Mouse (Mus musculus) frontal cortex, adult (tissue): Measurements from ENCODE around the gene Tnfsf9.
"Not testable (repeated sequence)": the region's sequence is repeated elsewhere in the genome, so short reads cannot be mapped to it uniquely, and the experiment has no call there.

Experiments
- ATAC-seq: cut with Nextera tagmentation; 2 replicates; pipeline ENCODE4 v1.9.2; 2017; ENCODE audit warnings: mild to moderate bottlenecking, moderate library complexity, mixed read lengths; ENCODE audit not compliant: low TSS enrichment

Tnfsf9 gene

DNA sequence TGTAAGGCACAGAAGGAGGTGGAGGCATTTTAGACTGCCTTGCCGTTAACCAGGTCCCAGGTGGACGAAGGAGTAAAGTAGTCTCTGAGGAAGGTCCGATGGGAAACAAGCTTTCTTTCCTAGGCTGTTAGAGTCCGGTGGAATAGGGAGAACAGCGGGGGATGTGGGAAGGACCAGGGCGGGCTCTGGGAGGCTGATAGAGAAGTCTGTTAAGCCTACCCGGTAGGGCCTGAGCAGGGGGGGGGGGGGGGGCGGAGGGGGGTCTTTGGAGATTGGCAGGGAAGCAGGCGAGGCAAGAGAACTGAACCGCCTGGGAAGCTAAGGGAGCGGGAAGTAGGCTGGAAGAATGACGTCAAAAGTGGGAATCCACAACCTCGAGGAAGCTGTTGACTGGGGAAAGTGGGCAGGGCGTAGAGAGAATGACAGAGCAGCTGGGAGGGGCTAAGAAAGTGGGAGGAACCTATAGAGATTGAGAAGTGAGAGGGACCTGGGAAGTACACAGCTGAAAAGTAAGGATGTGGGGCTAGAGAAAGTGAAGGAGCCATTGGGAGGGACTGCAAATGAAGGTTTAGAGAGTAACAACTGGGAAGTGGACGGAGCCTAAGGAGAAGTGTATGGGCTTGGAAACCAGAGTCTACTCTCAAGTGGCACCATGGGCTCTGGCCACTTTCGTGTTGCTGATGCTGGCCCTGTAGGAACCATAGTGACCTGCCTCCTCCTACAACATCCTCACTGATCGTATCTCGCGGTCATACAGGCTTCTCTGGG lies 9.1 kb upstream of the Tnfsf9 start:
- ATAC-seq = peak; percentile 88

DNA sequence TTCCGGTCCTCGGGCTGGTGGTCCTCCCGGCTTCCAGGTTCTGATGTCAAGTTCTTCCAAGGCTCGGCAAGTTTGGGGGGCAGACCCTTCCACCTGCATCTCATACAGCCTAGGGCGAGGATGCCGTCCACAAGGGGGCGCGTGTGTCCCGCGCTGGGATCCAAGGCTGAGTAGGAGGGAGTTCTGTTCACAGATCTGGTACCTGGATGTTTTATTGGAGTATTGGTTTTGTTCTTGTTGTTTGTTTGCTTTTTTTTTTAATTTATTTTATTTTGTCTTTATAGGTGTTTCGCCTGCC lies 8.6 kb upstream of the Tnfsf9 start:
- ATAC-seq = peak; percentile 87

DNA sequence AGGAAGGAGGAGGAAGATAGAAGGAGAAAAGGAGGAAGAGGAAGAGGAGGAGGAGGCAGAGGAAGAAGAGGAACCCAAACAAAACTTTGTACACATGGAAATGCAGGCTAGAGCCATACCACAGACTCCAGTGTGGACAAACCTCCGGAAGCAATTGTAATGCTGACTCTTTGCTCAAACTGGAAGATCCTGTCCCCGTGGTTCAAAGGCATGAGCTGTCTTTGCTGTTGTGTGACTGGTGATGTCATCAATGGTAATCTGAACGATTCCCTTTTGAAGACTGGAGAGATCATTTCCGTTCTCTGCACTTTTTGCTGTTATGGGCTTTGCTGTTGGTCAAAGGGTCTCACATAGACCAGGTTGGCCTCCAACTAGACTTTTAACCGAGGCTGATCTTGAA lies 6.8 kb upstream of the Tnfsf9 start:
- ATAC-seq = no peak

DNA sequence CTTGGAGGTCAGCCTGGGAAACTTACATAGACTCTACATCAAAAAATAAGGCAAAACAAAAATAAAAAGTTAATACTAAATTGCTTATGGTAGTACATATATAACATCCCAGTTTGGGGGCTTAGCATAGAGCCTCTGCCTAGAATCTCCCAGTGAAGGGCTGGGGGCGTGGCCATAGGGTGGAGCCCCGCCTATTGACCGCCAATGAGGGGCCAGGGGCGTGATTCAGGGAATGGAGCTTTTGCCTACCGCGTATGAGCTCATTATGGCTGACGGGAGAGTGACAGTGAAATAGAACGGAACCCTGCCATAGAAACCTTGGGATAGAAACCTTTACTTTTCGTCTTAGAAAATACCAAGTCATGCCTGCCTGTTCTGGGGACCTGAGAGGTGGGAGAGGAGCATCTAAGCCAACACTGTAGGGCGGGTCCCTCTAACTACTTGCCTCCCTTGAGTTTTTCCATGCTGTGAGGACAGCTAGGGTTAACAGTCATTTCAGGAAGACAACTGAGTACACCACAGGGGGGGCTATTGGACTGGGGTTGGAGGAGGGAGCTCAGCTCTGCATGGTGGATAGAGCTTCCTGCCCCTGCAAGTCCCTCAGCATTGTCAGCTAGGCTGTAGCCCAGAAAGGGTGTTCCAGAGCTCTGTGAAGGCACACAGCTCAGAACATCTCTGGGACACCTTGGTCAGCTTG lies 5.3 kb upstream of the Tnfsf9 start:
- ATAC-seq = no peak

DNA sequence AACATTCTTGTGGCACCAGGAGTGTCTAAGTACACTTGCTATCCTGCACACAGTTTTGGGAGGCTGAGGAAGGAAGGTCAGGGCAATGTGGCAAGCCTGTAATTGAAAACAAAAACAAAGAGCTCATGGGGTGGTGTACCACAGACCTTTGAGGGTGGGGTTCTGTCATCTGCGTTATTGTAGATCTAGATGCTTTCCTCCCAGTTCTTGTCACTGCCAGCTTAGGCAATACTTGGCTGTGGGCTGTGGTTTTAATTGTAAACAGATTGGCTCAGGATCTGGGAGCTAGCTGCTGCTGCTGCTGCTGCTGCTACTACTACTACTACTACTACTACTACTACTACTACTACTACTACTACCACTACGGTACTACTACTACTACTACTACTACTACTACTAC lies 2.8 kb upstream of the Tnfsf9 start:
- ATAC-seq = no peak

DNA sequence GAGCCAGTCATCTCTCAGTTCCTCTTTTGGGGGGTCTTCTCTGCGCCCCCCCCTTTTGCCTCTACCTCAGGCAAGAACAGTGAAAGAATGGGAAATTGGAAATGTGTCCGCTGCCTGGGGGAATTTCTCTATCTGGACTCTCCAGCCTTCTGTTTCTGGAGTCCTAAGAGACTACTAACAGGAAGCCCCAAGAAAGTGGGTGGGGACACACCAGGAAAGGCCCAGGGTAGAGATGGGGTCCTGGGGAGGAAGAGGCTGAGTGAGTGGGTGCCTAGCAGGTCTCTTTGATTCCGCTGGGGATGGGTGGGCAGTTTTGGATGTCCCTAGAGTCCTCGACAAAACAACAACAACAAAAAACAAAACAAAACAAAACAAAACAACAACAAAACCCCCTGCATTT lies 629 bp upstream of the Tnfsf9 start:
- ATAC-seq = no peak

DNA sequence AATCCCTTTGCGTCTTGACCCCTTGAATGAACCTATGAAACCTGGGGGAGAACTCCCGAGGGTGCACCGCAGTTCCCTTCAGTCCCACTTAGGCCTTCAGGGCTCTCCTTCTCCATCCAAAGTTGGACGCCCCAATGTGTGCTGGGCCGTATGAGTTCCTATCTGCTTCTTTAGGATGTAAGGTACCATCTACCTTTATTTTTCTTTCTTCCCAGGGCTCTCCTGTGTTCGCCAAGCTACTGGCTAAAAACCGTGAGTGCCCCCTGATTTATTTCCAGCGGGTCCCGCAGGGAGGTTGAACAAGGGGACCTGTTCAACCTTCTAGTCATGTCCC lies 877 bp downstream of the Tnfsf9 start:
- ATAC-seq = 0 out of 2 replicates have a peak, but pooled peaks have one; percentile 13

DNA sequence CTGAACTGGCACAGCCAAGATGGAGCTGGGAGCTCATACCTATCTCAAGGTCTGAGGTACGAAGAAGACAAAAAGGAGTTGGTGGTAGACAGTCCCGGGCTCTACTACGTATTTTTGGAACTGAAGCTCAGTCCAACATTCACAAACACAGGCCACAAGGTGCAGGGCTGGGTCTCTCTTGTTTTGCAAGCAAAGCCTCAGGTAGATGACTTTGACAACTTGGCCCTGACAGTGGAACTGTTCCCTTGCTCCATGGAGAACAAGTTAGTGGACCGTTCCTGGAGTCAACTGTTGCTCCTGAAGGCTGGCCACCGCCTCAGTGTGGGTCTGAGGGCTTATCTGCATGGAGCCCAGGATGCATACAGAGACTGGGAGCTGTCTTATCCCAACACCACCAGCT lies 1.9 kb downstream of the Tnfsf9 start:
- ATAC-seq = no peak

DNA sequence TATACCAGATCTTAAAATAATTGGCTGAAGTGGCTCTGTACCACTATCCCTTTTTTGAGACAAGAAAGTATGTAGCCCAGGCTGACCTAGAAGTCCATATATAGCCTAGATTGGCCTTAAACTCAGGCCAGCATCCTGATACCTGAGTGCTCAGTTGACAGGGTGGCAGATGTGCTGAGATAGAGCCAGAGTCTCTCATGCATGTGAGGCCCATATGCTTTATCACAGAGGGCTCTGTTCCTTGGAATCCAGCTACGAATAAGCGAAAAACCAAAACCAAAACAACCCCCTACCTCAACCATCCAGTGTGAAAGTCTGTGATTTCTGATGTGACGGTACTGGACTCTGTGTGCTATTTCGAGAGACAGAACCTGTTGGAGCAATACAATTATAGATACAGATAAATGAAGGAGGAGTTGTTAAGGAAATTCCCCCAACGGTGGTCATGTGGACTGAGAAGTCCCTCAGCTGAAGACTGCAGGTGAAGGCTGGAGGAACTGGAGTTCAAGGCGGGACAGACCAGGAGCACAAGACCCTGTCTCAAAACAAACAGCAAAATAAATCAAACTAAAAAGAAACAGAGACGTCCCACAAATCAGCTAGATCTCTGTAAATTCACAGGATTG lies 3.0 kb downstream of the Tnfsf9 start:
- ATAC-seq = no peak

DNA sequence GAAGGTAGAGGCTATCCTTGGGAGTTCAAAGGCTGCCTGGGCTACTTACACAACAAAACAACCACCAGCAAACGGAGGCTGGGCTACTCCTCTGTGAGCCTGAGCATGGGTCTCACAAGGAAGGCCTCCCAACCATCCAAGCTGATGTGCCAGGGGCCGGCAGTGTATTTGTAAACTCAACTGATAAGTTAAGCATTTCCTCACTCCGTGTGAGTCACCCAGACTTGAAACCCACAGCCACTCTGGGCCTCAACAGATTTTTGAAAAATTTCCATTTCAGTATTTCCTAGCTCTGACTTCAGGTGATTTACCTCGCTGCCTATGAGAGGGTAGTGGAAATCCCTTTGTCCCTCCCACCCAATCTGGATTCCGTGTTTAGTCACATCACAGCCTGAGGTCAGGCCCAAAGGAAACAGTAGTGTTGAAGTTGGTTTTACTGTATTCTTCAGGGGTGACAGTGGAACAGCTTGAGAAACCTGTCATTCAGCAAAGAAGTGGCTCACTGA lies 3.6 kb downstream of the Tnfsf9 start:
- no peak for ATAC-seq

DNA sequence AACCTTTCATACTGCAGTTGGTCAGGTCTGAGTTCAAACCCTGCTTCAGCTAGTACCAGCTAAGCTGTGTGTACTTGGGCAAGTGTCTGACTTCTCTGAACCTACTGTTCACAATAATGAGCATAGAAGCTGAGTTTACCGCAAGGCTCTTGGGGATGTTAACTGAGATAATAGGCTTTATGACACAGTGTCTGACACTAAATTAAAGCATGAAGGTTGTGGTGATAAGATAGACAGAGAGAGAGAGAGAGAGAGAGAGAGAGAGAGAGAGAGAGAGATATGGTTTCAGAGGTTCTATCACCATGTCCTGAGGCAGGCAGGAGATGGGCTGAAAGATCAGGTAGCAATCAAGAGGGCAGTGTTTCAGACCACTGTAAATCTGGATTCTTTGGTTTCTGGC lies 4.9 kb downstream of the Tnfsf9 start:
- ATAC-seq = no peak

DNA sequence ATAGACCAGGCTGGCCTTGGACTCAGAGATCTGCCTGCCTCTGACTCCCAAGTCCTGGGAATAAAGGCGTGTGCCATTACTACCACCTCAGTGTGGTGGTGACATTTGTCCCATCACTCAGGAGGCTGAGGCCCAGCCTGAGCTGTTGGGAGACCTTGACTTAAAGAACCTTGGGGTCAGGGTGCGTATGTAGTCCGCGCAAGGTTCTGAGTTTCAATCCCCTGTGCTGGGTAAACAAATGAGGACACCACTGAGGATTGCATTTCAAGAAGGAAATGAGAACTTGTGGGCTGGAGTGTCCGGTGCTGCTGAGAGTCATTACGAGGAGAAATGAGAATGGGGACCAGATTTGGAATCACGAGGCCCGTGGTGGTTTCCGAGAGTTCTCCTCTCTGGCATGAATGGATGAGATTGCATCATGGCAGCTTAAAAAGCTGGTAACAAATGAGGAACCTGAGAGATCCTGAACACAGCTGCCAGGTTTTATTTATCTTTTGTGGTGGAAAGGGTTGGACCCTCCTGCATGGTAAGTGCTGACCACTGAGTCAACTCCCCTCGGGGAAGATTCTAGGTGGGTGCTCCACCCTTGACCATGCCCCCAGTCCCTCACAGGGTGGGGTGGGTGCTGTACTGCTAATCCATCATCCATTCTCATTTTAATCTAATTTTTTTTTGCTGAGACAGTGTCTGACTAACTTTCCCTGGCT lies 7.8 kb downstream of the Tnfsf9 start:
- no peak for ATAC-seq

DNA sequence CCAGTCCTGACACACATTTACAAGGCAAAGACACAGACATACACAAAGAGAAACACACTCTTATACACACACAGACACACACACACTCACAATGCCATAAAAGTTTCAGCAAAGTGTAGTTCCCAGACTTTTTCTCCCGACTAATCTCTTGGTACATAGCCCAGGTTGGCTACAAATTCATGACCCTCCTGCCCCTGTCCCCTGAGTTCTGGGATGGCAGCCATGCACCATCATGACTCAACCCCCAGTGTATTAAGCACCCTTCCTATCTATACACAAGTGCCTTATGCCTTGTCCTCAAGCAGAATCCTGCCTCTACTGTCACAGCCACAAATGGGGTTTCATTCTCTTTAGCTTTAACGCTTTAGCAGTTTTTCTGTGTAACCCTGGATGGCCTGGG lies 11.7 kb downstream of the Tnfsf9 start:
- ATAC-seq = no peak

DNA sequence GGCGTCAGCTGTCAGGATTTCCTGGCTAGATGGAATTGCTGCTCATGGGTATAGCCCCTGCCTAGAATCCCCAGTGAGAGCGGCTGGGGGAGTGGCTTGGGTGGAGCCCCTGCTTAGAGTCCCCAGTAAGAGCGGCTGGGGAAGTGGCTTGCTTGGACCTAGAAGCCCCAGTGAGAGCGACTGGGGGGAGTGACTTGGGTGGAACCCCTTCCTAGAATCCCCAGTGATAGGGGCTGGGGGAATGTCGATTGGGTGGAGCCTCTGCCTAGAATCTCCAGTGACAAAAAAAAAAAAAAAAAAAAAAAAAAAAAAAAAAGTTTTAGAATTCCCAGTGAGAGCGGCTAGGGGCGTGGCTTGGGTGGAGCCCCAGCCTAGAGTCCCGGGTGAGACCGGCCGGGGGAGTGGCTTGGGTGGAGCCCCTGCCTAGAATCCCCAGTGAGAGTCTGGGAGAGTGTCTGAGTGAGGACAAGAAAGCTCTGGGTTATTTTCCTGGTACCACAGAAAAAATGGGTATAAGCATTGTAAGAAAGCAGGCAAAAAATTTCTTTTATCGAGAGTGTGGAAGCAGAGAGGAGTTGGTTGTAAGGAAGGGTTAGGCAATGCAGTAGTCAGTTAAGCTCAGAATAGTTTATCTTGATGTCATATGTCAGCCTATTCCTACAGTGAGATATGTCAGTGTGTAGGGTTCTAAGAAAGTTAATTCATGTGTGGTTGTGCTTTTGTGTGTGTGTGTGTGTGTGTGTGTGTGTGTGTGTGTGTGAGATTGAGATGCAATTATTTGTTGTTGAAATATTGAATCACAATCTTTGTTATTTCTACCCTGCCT lies 13.6 kb downstream of the Tnfsf9 start:
- no peak for ATAC-seq

DNA sequence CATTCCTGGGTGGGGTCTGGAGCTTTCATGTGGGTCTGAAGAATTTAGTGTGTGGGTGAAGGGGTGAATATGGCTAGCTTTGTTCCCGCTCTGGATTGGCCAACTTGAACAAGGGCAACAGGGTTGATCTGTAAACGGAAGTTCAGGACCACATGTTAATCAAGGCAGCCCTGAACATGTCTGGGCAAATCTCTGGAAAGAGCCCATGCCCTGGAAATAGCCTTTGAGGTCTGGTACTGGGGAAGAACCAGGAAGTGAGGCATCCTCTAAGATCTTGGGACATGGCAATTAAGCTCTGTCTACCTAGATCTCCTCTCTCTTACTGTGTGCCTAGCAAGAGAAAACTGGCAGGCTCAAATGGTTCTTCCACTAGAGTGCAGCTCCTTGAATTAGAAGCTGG lies 16.7 kb downstream of the Tnfsf9 start:
- no peak for ATAC-seq

DNA sequence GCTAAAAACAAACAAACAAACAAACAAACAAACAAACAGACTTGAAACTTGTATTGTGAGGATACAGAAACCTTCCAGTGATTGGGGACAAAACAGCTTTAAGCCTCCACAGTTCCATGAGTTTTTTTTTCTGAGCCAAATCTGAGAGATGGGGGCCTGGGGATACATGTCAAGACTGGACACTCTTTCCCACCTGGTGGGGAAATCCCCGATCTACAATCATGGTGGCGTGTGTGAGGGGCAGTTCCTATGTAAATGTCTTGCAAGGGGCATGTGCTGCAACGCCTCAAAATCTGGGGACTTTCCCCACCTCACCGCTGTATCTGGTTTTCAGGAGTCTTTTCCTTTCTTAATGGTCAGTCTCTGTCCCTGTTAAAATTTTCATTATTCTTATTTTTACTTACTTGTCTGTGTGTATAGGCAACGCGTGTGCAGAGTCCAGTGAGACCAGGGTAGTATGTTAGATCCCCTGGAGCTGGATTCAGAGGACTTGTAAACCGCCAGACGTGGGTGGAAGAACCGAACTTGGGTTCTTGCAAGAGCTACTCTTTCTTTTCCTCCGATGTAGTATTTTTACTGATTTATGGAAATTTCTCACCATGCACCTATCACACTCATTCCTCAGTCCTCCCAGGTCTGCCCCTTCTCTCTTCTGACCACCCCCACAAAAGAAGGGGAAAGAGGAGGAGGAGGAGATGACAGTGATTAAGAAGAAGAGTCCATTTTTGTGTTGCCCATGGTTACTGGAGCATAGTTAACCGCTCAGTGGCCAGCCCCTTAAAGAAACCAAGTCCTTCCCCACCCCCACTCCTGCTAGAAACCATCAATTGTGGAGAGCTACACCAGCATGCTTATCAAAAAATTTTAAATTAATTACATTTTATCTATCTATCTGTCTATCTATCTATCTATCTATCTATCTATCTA lies 18.3 kb downstream of the Tnfsf9 start:
- ATAC-seq = no peak

DNA sequence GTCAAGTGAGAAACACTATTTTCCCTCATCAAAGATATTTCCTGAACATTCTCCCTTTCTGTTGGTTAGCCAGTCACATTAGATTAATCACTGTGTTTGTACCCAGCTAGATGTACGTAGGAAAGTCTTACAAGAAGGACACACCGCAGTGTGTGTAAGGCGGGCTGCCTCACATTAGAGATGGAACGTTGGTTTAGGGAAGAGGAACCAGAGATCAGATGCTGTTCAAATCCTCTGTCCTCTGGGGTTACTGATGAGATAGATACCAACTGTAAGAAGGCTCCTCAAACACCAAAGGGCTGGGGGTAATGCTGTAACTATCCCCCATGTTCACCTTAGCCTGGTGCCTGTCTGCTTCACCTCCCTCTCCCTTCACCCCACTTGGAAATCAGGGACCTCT lies 19.7 kb downstream of the Tnfsf9 start:
- no peak for ATAC-seq

DNA sequence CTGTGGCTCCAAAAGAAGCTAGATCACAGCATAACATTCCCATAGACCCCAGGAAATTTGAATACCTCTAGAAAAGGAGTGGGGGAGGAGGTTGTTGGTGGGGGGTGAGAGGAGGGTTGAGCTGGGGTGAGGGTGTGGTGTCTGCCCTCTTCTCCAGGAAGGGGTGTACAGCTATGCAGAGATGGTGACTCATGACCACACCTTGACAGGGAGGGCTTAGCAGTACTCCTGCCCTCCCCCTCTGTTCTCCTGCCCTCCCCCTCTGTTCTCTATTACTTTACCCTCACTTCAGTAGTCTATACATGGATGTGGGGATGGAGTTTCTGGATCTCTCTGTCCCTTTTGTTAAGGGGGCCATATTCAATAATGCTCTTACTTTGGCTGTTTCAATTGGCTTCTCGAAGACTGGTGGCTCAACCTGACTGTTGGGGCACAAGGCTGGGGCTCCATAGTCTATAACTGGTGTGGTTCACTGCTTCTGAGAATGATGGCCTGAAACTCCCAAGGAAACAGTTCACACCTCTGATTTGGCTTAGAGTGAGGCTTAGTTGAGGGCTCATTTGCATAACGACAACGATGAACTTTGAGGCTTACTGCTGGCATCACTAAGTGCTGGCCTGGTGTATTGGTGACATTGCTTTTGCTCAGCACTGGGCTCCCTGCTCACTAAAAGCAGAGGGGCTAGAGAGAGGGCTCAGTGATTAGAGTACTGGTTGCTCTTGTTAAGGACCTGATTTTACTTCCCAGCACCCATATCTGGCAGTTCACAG lies 20.9 kb downstream of the Tnfsf9 start:
- no peak for ATAC-seq

DNA sequence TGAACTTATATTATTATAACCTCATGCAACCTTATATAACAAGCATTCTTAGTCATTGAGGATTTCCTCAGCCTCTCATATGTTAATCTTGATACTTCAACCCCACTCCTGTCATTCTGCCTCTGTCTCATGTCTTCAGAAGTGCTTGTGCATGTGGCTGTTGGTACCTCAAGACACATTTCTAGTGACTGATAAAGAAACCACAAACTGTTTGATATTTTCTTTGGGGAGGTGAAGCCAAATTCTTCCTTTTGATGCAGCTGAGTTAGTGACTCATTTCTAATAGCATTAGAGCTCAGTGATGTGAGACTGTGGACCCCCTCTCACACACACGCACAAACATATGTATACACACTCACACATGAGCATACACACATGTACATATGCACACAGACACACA lies 26.7 kb downstream of the Tnfsf9 start:
- ATAC-seq = no peak

DNA sequence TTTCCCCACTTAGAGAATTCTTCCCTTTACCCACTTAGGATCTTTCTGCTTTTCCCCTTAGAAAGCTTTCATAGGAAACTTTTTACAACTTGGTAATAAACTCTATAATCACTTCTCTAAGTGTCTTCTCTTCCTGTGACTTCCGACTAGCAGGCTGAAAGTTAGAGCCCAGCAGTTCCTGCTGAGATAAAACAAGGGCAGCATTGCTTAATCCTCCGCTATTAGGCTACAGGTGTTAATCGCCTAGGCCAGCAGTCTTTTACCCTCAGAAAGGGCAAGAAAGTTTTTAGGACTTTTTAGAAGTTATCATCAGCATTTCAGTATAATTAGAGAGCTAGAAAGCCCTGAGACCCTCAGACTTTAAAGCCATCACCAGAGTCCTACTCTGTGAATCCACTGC lies 28.9 kb downstream of the Tnfsf9 start:
- ATAC-seq = not testable (repeated sequence)
